Mouse (Mus musculus): Measurements from ENCODE around the gene Themis2. TPM values are rescaled to one million over a fixed set of nuclear protein-coding genes. Genes with fewer than 3 reads are reported as not detected.
A peak's percentile ranks its signal among the peaks of the same experiment; 100 is the strongest.
"Not testable (repeated sequence)": the region's sequence is repeated elsewhere in the genome, so short reads cannot be mapped to it uniquely, and the experiment has no call there.

Gene Themis2
- total RNA-seq, 2 experiments from 2014 or later, result 9.4 to 10.7 TPM

DNA sequence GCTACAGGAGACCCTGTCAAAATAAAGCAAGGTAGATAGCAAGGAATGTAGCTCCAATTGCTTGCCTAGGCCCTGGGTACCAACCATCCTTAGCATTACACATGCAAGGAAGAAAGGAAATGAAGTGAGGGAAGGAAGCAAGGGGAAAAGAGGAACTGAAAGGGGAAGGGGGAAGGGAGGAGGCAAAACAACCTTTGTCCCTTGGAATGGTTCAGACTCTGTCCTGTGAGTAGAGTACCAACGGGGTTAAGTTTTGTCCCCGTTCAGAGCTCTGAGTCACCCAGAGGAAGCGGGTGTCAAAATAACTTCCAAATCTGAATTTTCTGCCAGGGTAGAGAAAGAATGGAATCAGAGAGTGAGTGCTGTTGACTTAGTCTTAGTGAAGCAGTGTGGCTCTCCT is 35.9 kb downstream of the Themis2 start:
- ATAC-seq (replicated peaks; ENCODE audit: low FRiP score, poor library complexity, severe bottlenecking), result no peak

DNA sequence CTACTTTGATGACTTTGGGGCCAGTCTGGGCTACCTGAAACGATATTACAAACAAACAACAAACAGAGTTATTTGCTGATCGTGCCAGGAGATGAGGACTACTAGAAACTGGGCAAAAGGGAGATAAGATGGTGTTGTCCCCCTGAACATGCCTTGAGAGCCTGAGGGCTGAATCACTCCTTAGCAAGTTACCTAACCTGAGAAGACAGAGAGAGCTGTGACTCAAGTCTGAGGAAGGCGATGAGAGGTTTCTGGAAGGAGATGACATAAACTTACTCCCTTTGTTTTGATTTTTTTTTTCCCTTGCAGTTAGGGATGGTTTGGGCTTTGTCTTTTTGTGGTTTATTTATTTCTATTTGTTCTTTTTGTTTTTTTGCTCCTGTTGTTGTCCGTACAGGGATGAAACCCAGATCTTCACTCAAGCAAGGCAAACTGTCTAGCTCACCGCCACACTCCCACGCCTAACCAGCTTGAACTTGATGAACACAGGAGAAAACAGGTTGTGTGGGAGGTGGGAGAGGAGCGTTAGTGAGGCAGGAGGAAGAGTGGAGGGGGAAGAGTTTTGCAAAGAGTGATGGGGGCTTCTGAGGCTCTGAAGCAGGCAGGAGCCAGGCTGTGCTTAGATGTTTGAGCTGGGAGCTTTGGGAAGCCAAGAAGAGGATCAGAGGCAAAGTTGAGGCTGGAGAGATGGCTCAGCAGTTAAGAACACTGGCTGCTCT is 38.4 kb downstream of the Themis2 start:
- no peak for ATAC-seq (replicated peaks; ENCODE audit: low FRiP score, poor library complexity, severe bottlenecking)

DNA sequence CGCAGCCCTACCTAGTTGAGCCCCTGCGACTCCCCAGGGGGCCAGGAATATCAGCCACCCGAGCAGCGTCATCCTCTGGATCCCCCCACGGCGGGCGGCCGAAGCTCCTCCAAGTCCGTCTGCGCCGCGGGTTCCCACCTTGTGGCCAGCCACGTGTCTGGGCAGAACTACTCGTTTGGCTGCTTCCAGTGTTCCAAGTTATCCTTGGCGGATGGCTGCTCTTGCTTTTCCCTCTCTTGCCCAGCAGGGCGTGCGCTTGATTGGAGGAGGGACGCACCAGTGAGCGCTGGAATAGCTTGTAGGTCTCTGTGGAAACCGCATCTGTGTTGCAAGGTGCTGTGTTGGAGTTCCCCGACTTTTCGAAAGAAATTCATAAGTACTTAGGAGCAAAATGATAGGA is 39.2 kb downstream of the Themis2 start, which contains the start of gene Smpdl3b:
Smpdl3b (minus strand) TSS at position 279 of the 400 bp plus-strand sequence.
- no peak for ATAC-seq (replicated peaks; ENCODE audit: low FRiP score, poor library complexity, severe bottlenecking)

DNA sequence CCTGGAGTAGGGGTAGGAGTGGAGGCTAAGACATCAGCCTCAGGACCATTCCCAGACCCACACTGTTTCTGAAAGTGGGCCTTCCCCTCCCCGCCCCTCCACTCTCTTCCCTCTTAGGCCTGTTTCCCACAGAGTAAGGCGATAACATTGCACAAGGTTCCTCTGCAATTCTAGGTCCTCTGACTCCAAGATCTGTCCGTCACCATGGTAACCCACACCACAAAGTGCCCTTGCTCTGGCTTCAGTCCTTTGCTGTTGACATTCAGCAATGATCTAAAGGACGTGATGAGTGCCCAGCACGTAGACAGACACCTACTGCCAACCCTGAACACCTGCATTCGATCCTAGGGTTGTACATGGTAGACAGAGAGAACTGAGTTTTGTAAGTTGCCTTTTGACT is 43.2 kb downstream of the Themis2 start:
- no peak for ATAC-seq (replicated peaks; ENCODE audit: low FRiP score, poor library complexity, severe bottlenecking)

DNA sequence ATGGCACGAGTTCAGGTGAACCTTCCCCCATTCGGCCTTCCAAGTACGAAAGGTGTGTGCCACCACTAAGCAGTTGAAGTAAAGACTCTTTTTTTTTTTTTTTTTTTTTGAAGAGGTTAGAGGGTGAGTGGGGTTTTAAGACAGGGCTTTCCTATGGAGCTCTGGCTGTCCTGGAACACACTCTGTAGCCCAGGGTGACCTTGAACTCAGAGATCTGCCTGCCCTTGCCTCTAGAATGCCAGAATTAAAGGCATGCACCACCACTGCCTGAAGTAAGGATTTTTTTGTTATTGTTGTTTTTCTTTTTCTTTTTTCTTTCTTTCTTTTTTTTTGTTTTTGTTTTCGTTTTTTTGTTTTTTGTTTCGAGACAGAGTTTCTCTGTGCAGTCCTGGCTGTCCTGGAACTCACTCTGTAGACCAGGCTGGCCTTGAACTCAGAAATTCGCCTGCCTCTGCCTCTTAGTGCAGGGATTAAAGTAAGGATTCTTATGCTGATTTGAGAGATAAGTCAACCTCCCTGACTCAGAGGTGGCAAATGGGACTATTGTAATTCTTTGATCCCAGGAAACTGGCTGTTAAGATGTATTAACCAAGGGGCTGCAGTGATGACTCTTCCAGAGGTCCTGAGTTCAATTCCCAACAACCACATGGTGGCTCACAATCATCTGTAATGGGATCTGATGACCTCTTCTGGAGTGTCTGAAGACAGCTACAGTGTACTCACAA is 46.8 kb downstream of the Themis2 start:
- ATAC-seq (replicated peaks; ENCODE audit: low FRiP score, poor library complexity, severe bottlenecking), result no peak

DNA sequence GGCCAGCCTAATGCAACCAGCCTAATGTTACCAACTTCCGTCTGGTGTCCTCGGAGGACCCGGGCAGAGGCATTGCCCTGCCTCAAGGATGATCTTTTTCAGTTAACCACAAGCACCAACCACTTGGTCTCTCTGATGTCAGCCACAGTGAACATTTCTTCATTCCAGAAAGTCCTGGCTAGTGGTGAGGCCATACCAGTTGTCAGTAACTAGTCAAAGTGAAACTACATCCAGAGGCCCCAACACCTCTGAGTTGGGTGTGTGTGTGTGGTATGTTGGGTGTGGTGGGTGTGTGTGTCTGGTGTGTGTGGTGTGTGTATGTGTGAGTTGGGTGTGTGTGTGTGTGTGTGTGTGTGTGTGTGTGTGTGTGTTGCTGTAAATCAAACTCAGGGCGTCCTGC is 47.4 kb downstream of the Themis2 start:
- ATAC-seq (replicated peaks; ENCODE audit: low FRiP score, poor library complexity, severe bottlenecking), result no peak

DNA sequence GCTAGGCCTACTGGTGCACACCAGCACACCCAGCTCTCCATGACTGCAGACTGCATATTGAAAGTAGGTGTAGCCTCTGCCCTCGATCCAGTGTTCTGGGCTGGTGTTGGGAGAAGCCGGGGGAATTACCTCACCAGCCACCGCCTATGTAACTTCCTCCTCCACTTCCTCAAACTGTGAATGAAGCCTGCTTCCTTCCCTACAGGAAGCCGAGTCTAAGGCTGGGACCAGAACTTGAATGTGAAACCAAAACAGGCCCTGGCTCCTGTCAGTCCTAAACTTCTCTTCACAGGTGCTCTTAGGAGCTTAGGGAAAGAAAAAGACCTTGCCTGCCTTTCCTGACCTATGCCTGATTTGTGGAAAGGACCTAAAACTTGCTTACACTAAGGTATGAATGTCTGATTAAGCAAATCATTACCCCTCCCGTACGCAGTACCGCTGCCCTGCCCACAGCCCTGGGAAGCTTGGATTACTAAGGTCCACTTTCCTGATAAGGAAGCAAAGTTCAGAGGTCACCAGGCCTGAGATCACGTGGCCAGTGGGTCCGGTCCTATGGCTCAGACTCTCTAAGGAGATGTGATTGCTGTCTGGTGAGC is 48.4 kb downstream of the Themis2 start:
- 0 out of 2 replicates have a peak, but pooled peaks have one; percentile 31 for ATAC-seq (replicated peaks; ENCODE audit: low FRiP score, poor library complexity, severe bottlenecking)

DNA sequence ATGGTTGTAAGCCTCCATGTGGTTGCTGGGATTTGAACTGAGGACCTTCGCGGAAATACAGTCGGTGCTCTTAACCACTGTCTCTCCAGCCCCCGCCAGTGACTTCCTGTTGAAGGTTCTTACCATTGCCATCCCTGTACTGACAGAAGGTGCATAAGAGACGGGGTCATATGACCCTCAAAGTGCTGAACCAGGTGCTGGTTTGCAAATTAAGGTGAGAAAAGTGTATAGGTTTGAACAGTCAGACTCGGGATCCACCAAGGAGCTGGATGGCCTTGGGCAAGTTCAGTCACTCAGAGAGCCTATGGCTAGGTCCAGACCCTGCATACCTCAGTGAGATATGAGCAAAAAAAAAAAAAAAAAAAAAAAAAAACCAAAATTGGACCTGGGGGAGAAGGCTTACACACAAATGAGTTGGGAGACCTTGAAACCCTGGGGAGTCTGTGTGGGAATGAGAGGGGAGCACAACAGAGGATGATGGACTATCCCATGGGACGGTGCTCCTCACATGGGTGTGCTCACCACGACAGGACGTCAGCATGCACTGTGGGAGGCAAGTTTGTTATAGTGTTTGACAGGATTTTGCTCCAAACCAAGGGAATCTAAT is 49.2 kb downstream of the Themis2 start:
- ATAC-seq (replicated peaks; ENCODE audit: low FRiP score, poor library complexity, severe bottlenecking), result 0 out of 2 replicates have a peak, but pooled peaks have one; percentile 16

DNA sequence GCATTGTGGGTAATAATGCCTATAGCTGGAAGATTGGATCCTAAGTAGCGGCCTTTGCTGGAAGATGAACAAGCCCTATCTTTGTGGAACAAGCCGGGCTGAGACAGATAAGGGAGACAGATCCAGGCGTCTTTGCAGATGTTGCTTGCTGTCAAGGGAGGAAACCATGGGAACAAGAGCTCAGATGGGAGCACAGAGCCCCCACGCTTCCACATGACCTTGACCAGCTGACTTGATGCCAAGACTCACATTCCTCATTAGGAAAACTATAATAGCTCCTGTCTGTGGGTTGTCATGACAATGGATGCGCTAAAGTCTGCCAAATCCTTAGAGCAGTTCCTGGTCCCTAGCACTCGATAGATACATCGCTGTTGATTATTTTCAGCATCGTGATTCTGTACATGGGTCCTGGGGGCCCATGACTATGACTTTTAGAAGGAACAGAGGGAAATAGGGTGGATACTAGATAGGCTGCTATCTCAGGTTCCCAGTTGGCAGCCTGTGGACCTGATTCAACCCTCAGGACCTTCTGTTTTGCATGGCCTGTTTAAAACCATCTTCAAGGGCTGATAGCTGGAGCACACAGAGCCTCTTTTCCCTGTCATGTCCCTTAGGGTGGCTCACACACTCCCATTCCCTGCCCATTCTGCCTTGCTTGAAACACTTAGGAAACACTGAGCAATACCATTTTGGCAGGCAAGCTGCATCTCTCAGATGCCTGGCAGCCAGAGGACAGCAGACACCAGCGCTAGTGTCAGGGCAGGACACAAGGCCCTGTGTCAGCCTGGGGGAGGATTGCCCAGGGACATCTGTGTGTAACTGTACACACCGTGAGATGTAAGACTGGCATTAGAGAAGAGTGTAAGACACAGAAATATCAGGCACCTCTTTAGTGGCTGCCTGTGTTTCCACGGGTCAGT is 51.9 kb downstream of the Themis2 start:
- ATAC-seq (replicated peaks; ENCODE audit: low FRiP score, poor library complexity, severe bottlenecking), result no peak

DNA sequence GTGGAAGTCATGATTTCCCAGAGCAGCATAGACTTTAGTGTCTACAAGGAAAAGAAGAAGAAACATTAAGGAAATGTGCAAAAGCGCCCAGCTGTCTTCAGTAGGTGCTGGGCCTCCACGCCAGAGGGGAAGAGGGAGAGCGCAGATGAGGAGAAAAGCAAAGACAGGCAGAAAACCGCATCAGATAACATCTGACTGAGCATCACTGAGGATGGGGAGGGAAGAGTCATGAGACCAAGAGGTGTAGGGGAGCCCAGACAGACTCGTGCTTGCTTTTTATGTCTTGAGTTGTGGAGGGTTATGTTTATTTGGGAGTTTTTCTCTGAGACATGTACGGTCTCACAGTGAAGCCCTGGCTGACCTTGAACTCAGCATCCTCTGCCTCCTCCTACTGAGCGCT is 54.7 kb downstream of the Themis2 start:
- no peak for ATAC-seq (replicated peaks; ENCODE audit: low FRiP score, poor library complexity, severe bottlenecking)

DNA sequence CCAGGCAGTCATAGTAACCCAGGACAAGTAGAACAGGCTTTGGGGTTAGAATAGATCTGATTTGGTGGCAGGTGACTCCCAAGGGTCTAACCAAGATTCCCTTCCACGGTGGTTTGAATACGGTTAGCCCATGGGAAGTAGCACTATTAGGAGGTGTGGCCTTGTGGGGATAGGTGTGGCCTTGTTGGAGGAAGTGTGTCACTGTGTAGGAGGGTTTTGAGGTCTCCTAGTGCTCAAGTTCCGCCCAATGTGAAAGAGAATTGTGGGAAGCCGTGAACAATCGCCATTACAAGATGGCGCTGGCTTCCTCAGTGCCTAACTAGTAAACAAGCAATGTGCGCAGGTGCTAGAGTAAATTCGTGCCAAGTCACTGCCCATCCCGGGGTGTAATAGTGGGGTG is 59.0 kb downstream of the Themis2 start:
- ATAC-seq (replicated peaks; ENCODE audit: low FRiP score, poor library complexity, severe bottlenecking), result not testable (repeated sequence)

DNA sequence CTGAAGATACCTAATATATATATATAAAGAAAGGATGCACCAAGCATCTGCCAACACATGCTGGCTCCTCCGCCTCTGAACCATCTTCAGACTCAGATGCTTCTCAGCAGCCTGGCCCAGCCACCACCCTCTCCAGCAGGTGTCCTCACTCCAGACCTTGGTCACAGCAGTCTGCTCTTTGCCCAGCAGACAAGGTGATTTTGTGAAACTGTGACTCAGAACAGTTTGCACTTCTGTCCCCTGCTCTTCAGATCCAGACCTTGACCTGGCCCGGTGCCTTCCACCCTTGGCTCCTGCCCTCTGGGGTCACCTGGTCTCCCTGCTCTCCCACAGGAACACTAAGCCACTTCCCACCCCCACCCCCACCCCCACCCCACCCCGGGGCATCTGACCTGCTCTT is 60.3 kb downstream of the Themis2 start:
- no peak for ATAC-seq (replicated peaks; ENCODE audit: low FRiP score, poor library complexity, severe bottlenecking)

DNA sequence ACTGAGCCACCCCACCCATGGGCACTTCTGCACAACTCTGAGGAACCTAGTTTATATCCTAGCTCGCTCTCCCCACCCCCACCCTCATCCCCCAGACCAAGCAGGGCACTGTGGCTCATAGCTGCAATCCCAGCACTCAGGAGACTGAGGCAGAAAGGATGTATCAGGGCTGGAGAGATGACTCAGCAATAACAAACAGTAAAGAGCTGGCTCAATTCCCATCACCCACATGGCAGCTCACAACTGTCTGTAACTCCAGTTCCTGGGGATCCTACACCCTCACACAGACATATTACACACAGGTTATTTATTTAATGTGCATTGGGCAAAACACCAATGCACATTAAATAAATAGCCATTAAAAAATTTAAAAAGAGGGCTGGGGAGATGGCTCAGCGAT is 60.8 kb downstream of the Themis2 start:
- no peak for ATAC-seq (replicated peaks; ENCODE audit: low FRiP score, poor library complexity, severe bottlenecking)

DNA sequence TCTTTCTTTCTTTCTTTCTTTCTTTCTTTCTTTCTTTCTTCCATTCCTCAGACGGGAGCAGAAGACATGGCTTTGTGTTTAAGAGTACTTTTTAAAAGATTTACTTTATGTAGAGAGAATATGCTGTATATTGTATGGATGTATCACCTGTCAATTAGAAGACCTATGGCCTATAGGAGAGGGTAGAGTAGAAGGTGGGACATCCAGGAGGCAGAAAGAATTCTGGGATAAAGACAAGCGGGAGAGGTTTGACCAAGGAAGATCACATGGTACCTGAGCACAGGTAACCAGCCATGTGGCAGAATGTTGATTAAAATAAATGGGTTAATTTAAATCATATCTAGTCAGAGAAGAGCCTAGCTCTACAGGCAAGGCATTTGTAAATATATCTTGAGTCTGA is 61.4 kb downstream of the Themis2 start:
- ATAC-seq (replicated peaks; ENCODE audit: low FRiP score, poor library complexity, severe bottlenecking), result no peak

DNA sequence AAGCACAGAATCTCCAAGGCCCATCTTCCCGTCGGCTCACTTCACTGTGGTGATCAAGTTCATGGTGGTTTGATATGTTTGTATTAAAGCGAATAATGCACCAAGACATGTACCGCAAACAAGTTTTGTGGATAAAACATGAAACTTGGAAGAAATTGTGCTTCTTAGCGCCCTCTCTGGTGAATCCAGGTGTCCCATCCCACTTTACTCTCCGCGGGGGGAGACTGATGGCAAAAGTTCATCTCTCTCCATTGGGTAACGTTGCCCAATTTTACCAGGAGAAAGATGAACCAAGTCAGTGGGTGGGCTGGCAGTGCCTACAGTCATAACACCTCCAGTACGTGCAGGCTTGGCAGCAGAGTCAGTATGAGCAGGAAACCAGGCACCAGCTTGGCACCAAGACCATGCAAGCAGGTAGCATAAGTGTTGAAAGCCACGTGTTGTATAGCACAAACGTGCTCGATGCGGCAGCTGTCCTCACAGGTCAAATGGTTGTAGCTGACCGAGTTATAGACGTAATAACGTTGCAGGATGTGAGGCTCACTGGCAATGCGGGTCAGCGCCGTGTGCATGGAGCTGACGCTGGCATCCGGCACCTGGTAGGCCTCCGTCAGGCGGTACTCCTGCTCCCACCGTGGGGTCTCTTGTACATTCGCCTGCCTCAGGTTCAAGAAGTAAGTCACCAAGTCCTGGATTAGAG is 63.0 kb downstream of the Themis2 start:
- ATAC-seq (replicated peaks; ENCODE audit: low FRiP score, poor library complexity, severe bottlenecking), result no peak

DNA sequence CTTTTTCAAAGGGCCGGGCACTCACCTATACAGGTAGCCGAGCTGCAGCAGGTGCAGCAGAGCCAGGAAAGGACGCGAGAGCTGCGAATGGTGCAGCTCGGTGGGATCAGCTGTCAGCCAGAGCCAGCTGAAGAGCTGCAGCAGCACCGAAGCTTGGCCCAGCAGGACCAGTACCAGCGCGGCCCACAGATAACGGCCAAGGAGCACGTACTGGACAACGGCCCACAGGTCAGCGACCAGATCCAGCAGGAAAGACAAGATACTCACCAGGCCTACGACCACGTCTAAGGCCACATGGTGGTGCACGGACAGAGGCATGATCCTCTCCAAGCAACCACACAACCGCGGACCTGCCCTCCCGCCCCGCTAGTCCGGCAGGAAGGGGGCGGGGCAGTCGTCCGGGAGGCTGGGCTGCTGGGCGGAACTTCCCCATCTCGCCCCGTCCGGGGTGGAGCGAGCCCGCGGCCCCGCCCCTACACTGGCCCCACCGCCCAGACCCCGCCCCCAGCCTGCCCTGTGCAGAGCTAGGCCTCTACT is 64.0 kb downstream of the Themis2 start, which contains the start of gene Xkr8:
Xkr8 (minus strand) TSS at position 399 of the 537 bp plus-strand sequence.
- ATAC-seq (replicated peaks; ENCODE audit: low FRiP score, poor library complexity, severe bottlenecking), result peak; percentile 90
